Mouse (Mus musculus): ENCODE results near the gene Knop1. TPM values are rescaled to one million over a fixed set of nuclear protein-coding genes. Genes with fewer than 3 reads are reported as not detected.
A peak's percentile ranks its signal among the peaks of the same experiment; 100 is the strongest.

The Knop1 gene
- polyA plus RNA-seq, 1 experiment from 2014 or later = 112 TPM

DNA sequence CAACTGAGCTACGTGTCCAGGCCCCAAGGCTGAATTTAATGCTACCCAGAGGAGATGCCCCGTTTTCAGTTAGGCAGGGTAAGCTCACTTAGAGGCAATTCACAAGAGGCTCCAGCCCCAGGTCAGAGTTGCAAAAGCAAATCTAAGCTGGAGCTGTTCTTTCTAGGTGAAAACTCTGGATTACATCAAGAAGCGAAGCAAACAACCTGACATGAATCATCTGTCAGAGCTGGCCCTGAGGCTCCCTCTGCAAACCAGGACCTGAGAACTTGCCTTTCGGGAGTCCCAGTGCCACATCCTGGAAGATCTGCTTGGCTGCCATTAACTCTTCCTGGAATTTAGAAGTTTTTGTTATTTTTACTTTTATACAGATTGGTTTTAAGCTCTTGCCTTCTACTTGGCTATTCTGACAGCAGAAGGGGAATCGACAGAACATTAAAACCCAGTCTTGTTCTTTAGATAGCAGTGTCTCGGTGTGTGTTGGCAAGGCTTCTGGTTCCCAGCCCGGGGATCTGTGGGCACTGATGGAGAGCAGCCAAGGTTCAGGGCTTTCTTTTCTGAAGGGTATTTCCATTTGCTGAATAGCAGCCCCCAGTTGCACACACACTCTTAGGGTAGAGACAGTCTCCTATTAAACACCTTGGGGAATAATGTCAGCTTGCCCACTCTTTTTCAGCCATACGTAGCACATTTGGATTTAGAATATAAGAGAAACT, 14.9 kb downstream of the Knop1 start:
- Histone ChIP-seq H3K36me3 (ENCODE audit: control insufficient read depth, insufficient read depth, low read length) (peaks cover 26% of the 10 kb centered on the region), H3K4me2 (no peak overlapping the region), H3K4me3 (ENCODE audit: low read depth, low read length) (no peak overlapping the region), H3K27ac (ENCODE audit: low read depth, low read length) (no peak overlapping the region), H3K9me3 (ENCODE audit: control insufficient read depth, low read length) (no peaks in the 10 kb centered on the region), H3K4me1 (replicated peaks; ENCODE audit: control insufficient read depth, insufficient read depth, low read length) (no peaks in the 10 kb centered on the region; the same call in 1 of the 2 replicates), H3K9ac (ENCODE audit: low read depth, low read length) (no peak overlapping the region), H3K27me3 (replicated peaks; ENCODE audit: control insufficient read depth, insufficient read depth, low read length) (no peaks in the 10 kb centered on the region)
- DNase-seq (ENCODE audit: low spot score) = no peak
- WGBS = 84% methylated on average over 8 of the region's 8 CpGs
- no peak for ATAC-seq (replicated peaks; ENCODE audit: low FRiP score)

- H3K4me3 ChIP-seq (ENCODE audit: low read depth, low read length) = no peak overlapping the region
- H3K4me1 ChIP-seq (replicated peaks; ENCODE audit: control insufficient read depth, insufficient read depth, low read length) = no peaks in the 10 kb centered on the region; the same call in 1 of the 2 replicates
- WGBS = 85% methylated on average over 5 of the region's 5 CpGs
- no peak for DNase-seq (ENCODE audit: low spot score)
- ATAC-seq (replicated peaks; ENCODE audit: low FRiP score) = no peak
- H3K27ac ChIP-seq (ENCODE audit: low read depth, low read length) = no peak overlapping the region
- H3K4me2 ChIP-seq = no peak overlapping the region
- H3K27me3 ChIP-seq (replicated peaks; ENCODE audit: control insufficient read depth, insufficient read depth, low read length) = no peaks in the 10 kb centered on the region
- H3K9ac ChIP-seq (ENCODE audit: low read depth, low read length) = no peak overlapping the region
- H3K9me3 ChIP-seq (ENCODE audit: control insufficient read depth, low read length) = no peaks in the 10 kb centered on the region
- peaks cover 13% of the 10 kb centered on the region; the same call in 1 of the 2 replicates for H3K36me3 ChIP-seq (ENCODE audit: control insufficient read depth, insufficient read depth, low read length)
Measured at GRCm38 (mm10) chr7:118837901-118838300, 18.2 kb downstream of the Knop1 start.

GRCm38 (mm10) chr7:118827975-118828416, 28.1 kb downstream of the Knop1 start:
- no peak overlapping the region for H3K4me3 ChIP-seq (ENCODE audit: low read depth, low read length)
- no peaks in the 10 kb centered on the region for H3K27me3 ChIP-seq (replicated peaks; ENCODE audit: control insufficient read depth, insufficient read depth, low read length)
- 0 out of 2 replicates have a peak, but pooled peaks have one; percentile 44 for ATAC-seq (replicated peaks; ENCODE audit: low FRiP score)
- no peak overlapping the region for H3K27ac ChIP-seq (ENCODE audit: low read depth, low read length)
- peaks cover 4% of the 10 kb centered on the region; the same call in 1 of the 2 replicates for H3K36me3 ChIP-seq (ENCODE audit: control insufficient read depth, insufficient read depth, low read length)
- no peak for DNase-seq (ENCODE audit: low spot score)
- no peaks in the 10 kb centered on the region for H3K9me3 ChIP-seq (ENCODE audit: control insufficient read depth, low read length)
- WGBS = 75% methylated on average over 5 of the region's 5 CpGs
- H3K4me1 ChIP-seq (replicated peaks; ENCODE audit: control insufficient read depth, insufficient read depth, low read length) = no peaks in the 10 kb centered on the region
- no peak overlapping the region for H3K9ac ChIP-seq (ENCODE audit: low read depth, low read length)
- no peak overlapping the region for H3K4me2 ChIP-seq

DNA sequence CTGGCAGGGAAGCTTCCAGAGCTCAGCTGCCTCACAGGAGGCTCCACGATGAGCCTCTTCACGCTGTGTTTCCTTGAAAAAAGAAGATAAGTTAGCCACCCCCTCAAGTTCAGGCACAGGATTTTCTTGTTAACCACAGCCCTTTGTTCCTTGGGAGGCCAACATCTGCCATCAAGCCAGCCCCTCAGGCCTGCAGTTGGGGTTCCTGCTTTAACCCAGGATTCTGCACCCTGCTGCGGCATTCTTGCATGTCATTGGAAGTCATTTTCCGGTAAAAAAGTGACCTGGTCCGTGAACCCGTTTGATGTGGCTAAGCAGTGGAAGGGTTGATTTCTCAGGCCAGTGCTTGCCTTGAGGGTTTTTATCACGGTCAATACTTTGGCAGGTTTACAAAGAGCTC, 31.6 kb downstream of the Knop1 start:
- Histone ChIP-seq H3K9ac (ENCODE audit: low read depth, low read length) (no peak overlapping the region), H3K4me2 (no peak overlapping the region), H3K36me3 (ENCODE audit: control insufficient read depth, insufficient read depth, low read length) (peaks cover 4% of the 10 kb centered on the region; the same call in 1 of the 2 replicates), H3K4me1 (replicated peaks; ENCODE audit: control insufficient read depth, insufficient read depth, low read length) (no peaks in the 10 kb centered on the region), H3K27ac (ENCODE audit: low read depth, low read length) (no peak overlapping the region), H3K4me3 (ENCODE audit: low read depth, low read length) (no peak overlapping the region), H3K9me3 (ENCODE audit: control insufficient read depth, low read length) (no peaks in the 10 kb centered on the region), H3K27me3 (replicated peaks; ENCODE audit: control insufficient read depth, insufficient read depth, low read length) (no peaks in the 10 kb centered on the region)
- ATAC-seq (replicated peaks; ENCODE audit: low FRiP score) (no peak), DNase-seq (ENCODE audit: low spot score) (no peak)
- 76% methylated on average over 7 of the region's 7 CpGs for WGBS

- no peaks in the 10 kb centered on the region for H3K27me3 ChIP-seq (replicated peaks; ENCODE audit: control insufficient read depth, insufficient read depth, low read length)
- H3K4me1 ChIP-seq (replicated peaks; ENCODE audit: control insufficient read depth, insufficient read depth, low read length) = no peaks in the 10 kb centered on the region
- WGBS = 86% methylated on average over 12 of the region's 12 CpGs
Measured at GRCm38 (mm10) chr7:118821887-118822556, 34.0 kb downstream of the Knop1 start.

DNA sequence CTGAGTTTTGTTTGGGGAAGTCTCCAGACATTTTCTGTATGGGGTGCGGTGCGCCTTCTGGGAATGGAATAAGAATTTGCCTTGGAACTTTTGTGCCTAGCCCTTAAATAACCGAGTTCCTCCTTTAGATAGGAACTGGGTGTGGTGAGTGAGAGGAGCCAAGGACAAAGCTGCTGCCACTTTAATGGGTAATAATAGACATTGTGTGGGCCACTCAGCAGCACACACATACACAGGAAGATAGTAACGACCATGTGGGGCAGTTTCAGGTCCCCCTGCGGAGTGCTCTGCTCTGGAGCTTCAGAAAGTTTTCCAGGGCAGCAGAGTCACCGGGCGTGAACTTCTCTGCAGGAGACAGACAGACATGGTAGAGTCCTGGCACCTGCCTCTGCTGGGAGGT, 34.7 kb downstream of the Knop1 start:
- no peak overlapping the region for H3K4me3 ChIP-seq (ENCODE audit: low read depth, low read length)
- ATAC-seq (replicated peaks; ENCODE audit: low FRiP score) = no peak
- no peak overlapping the region for H3K27ac ChIP-seq (ENCODE audit: low read depth, low read length)
- no peak for DNase-seq (ENCODE audit: low spot score)
- H3K4me1 ChIP-seq (replicated peaks; ENCODE audit: control insufficient read depth, insufficient read depth, low read length) = no peaks in the 10 kb centered on the region
- H3K9ac ChIP-seq (ENCODE audit: low read depth, low read length) = no peak overlapping the region
- no peaks in the 10 kb centered on the region for H3K9me3 ChIP-seq (ENCODE audit: control insufficient read depth, low read length)
- H3K27me3 ChIP-seq (replicated peaks; ENCODE audit: control insufficient read depth, insufficient read depth, low read length) = no peaks in the 10 kb centered on the region
- H3K36me3 ChIP-seq (ENCODE audit: control insufficient read depth, insufficient read depth, low read length) = peaks cover 5% of the 10 kb centered on the region; the same call in 1 of the 2 replicates
- no peak overlapping the region for H3K4me2 ChIP-seq
- WGBS = 67% methylated on average over 7 of the region's 7 CpGs

More at GRCm38 (mm10) chr7:118821887-118822556, 34.0 kb downstream of the Knop1 start:
- no peak overlapping the region for H3K4me2 ChIP-seq
- no peak overlapping the region for H3K4me3 ChIP-seq (ENCODE audit: low read depth, low read length)
- H3K27ac ChIP-seq (ENCODE audit: low read depth, low read length) = no peak overlapping the region
- ATAC-seq (replicated peaks; ENCODE audit: low FRiP score) (no peak), DNase-seq (ENCODE audit: low spot score) (no peak)
- H3K36me3 ChIP-seq (ENCODE audit: control insufficient read depth, insufficient read depth, low read length) = peaks cover 5% of the 10 kb centered on the region; the same call in 1 of the 2 replicates
- H3K9me3 ChIP-seq (ENCODE audit: control insufficient read depth, low read length) = no peaks in the 10 kb centered on the region
- H3K9ac ChIP-seq (ENCODE audit: low read depth, low read length) = no peak overlapping the region

DNA sequence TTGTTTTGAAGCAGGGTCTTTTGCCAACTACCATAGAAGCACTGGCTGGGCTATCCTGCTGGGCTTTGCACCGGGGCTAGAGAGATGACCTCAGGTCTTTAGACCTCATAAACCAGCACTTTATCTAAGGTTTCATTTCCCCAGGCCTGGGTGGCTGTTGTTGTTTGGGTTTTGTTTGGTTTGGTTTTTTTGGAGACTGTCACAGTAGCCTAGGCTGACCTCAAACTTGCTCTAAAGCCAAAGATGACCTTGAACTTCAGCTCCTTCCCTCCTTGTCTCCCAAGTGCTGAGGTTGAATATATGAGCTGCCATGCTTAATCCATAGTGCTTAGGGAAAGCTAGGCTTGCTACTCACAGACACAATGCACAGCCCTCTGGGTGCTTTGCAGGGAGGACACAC, 36.4 kb downstream of the Knop1 start:
- H3K4me2 ChIP-seq = no peak overlapping the region
- H3K27me3 ChIP-seq (replicated peaks; ENCODE audit: control insufficient read depth, insufficient read depth, low read length) = no peaks in the 10 kb centered on the region
- DNase-seq (ENCODE audit: low spot score) = no peak
- H3K36me3 ChIP-seq (ENCODE audit: control insufficient read depth, insufficient read depth, low read length) = peaks cover 5% of the 10 kb centered on the region
- H3K9me3 ChIP-seq (ENCODE audit: control insufficient read depth, low read length) = no peaks in the 10 kb centered on the region
- H3K4me1 ChIP-seq (replicated peaks; ENCODE audit: control insufficient read depth, insufficient read depth, low read length) = no peaks in the 10 kb centered on the region
- no peak overlapping the region for H3K27ac ChIP-seq (ENCODE audit: low read depth, low read length)
- H3K4me3 ChIP-seq (ENCODE audit: low read depth, low read length) = no peak overlapping the region
- no peak overlapping the region for H3K9ac ChIP-seq (ENCODE audit: low read depth, low read length)
- no peak for ATAC-seq (replicated peaks; ENCODE audit: low FRiP score)
- 68% methylated on average over 1 of the region's 1 CpGs for WGBS

DNA sequence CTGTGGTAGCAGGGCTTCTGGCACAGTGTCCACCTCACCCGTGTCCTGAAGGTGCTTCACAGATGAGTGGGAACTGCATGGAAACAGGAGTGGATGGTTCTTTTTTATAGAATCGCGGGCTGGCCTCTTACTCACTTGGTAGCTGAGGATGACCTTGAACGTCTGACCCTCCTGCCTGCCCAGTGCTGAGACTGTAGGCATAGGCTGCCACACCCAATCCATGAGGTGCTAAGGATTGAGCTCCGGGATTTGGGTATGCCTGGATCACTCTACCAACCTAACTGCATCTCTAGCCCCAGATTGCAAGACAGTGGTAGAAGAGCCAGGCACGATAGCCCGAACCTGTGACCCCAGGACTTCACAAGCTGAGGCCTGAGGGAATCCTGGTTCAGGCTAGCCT, 38.3 kb downstream of the Knop1 start:
- Histone ChIP-seq H3K9me3 (ENCODE audit: control insufficient read depth, low read length) (no peaks in the 10 kb centered on the region), H3K9ac (ENCODE audit: low read depth, low read length) (no peak overlapping the region), H3K27ac (ENCODE audit: low read depth, low read length) (no peak overlapping the region), H3K4me1 (replicated peaks; ENCODE audit: control insufficient read depth, insufficient read depth, low read length) (no peaks in the 10 kb centered on the region), H3K27me3 (replicated peaks; ENCODE audit: control insufficient read depth, insufficient read depth, low read length) (no peaks in the 10 kb centered on the region), H3K36me3 (ENCODE audit: control insufficient read depth, insufficient read depth, low read length) (peaks cover 5% of the 10 kb centered on the region), H3K4me3 (ENCODE audit: low read depth, low read length) (no peak overlapping the region), H3K4me2 (no peak overlapping the region)
- no peak for ATAC-seq (replicated peaks; ENCODE audit: low FRiP score)
- DNase-seq (ENCODE audit: low spot score) = no peak
- WGBS = 89% methylated on average over 7 of the region's 7 CpGs
